Mouse (Mus musculus) forebrain, embryonic 10.5 days (tissue): ENCODE results near the gene Nphs1. TPM values are rescaled to one million over a fixed set of nuclear protein-coding genes. Genes with fewer than 3 reads are reported as not detected.
A peak's percentile ranks its signal among the peaks of the same experiment; 100 is the strongest.

ENCODE experiments used
- DNase-seq: peaks from one replicate; pipeline ENCODE4 v3.0.0-alpha.2; 2017; ENCODE audit warnings: low spot score; ENCODE audit errors: extremely low spot score
- H3K27ac ChIP-seq: fragments of 300-500 bp; sonication (generic); 2 replicates; pipeline ENCODE4 v1.5.1; 2016; ENCODE audit warnings: mild to moderate bottlenecking
- H3K27me3 ChIP-seq: fragments of 300-500 bp; sonication (generic); 2 replicates; pipeline ENCODE4 v1.6.1; 2016; ENCODE audit warnings: mild to moderate bottlenecking; ENCODE audit not compliant: poor library complexity, severe bottlenecking
- H3K36me3 ChIP-seq: fragments of 300-500 bp; sonication (generic); replicated peaks from 2 replicates; pipeline ENCODE4 v1.6.1; 2016; ENCODE audit warnings: mild to moderate bottlenecking, moderate library complexity
- H3K4me1 ChIP-seq: fragments of 300-500 bp; sonication (generic); 2 replicates; pipeline ENCODE4 v1.6.1; 2016
- H3K4me3 ChIP-seq: fragments of 300-500 bp; sonication (generic); 2 replicates; pipeline ENCODE4 v1.5.1; 2016; ENCODE audit warnings: mild to moderate bottlenecking, moderate library complexity
- H3K9me3 ChIP-seq: fragments of 300-500 bp; sonication (generic); 2 replicates; pipeline ENCODE4 v1.6.1; 2016; ENCODE audit warnings: mild to moderate bottlenecking, moderate library complexity
- WGBS: fragments of 180-500 bp; shearing (Covaris S2); methylation state at CpG from one replicate; pipeline ENCODE4 v1.1.7; 2016; 5-methylcytosine and 5-hydroxymethylcytosine counted together
- polyA plus RNA-seq: library from polyadenylated mRNA; unstranded; fragments of >200 nt; fragmentation: Nextera tagmentation; extraction: Ambion mirVana; gene quantifications from 2 replicates; pipeline ENCODE4 v1.2.1, GENCODE M21; 2016

Nphs1 gene
- polyA plus RNA-seq, 1 experiment from 2014 or later: not detected

GRCm38 (mm10) chr7:30422560-30422959 is 35.6 kb upstream of the Nphs1 start:
- peaks cover 34% of the 10 kb centered on the region for H3K27me3 ChIP-seq
- peaks cover 26% of the 10 kb centered on the region for H3K4me1 ChIP-seq
- no peak for DNase-seq
- H3K27ac ChIP-seq: peak overlapping the region; percentile 85
- peaks cover 7% of the 10 kb centered on the region; the same call in 1 of the 2 replicates for H3K9me3 ChIP-seq
- WGBS: 15% methylated on average over 9 of the region's 9 CpGs
- H3K36me3 ChIP-seq: peaks cover 31% of the 10 kb centered on the region
- peak overlapping the region; percentile 75 for H3K4me3 ChIP-seq

DNA sequence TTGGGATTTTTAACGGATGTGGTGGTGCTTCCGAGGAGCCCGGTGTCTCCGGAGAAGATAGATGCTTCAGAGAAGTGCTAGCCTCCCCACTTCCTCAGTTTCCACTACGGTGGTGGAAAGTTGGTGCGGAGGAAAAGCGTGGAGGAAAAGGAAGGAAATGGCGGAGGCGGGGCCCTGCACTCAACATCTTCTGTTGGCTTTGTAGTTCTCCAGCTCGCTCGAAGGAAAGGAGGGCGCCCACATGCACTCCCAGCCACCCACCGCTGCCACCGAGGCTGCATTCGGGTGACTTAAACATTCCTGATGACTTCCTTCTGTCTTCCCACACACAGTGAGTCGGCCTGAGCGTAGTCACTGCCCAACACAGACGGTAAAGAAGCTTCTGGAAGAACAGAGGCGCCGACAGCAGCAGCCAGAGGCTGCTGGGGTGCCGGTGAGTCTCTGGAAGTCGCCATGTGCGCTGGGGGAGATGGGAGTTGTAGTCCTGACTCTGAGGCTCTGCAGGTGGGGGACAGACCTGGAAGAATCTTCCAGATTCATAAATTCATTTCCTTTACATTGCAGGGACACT is 35.0 kb upstream of the Nphs1 start:
- H3K36me3 ChIP-seq: peaks cover 36% of the 10 kb centered on the region
- peak overlapping the region; percentile 75 for H3K4me3 ChIP-seq
- DNase-seq: no peak
- peaks cover 23% of the 10 kb centered on the region for H3K4me1 ChIP-seq
- peaks cover 34% of the 10 kb centered on the region for H3K27me3 ChIP-seq
- peaks cover 3% of the 10 kb centered on the region; the same call in 1 of the 2 replicates for H3K9me3 ChIP-seq
- 0 out of 2 replicates have a peak overlapping the region, but pooled peaks have one; percentile 85 for H3K27ac ChIP-seq
- WGBS: 55% methylated on average over 23 of the region's 23 CpGs

- Histone ChIP-seq H3K9me3 (no peaks in the 10 kb centered on the region), H3K27me3 (no peaks in the 10 kb centered on the region), H3K4me1 (no peaks in the 10 kb centered on the region), H3K27ac (no peak overlapping the region), H3K4me3 (no peak overlapping the region), H3K36me3 (peaks cover 31% of the 10 kb centered on the region)
- no peak for DNase-seq
Measured at GRCm38 (mm10) chr7:30429327-30429726, 28.8 kb upstream of the Nphs1 start.

- DNase-seq: no peak
- whole genome bisulfite sequencing: 64% methylated on average over 2 of the region's 2 CpGs
- Histone ChIP-seq H3K9me3 (no peaks in the 10 kb centered on the region), H3K27me3 (peaks cover 3% of the 10 kb centered on the region), H3K36me3 (peaks cover 29% of the 10 kb centered on the region), H3K4me1 (no peaks in the 10 kb centered on the region), H3K4me3 (no peak overlapping the region), H3K27ac (no peak overlapping the region)
Measured at GRCm38 (mm10) chr7:30430191-30430590, 27.9 kb upstream of the Nphs1 start.

- peaks cover 19% of the 10 kb centered on the region for H3K27me3 ChIP-seq
- peaks cover 3% of the 10 kb centered on the region; the same call in 1 of the 2 replicates for H3K4me1 ChIP-seq
- no peak overlapping the region for H3K4me3 ChIP-seq
- no peak overlapping the region for H3K27ac ChIP-seq
- no peaks in the 10 kb centered on the region for H3K9me3 ChIP-seq
- H3K36me3 ChIP-seq: peaks cover 24% of the 10 kb centered on the region
- WGBS: 19% methylated on average over 3 of the region's 3 CpGs
- no peak for DNase-seq
Measured at GRCm38 (mm10) chr7:30431793-30432192, 26.3 kb upstream of the Nphs1 start.

- H3K27ac ChIP-seq: no peak overlapping the region
- H3K4me3 ChIP-seq: no peak overlapping the region
- H3K9me3 ChIP-seq: no peaks in the 10 kb centered on the region
- H3K27me3 ChIP-seq: peaks cover 29% of the 10 kb centered on the region
- DNase-seq: peak; percentile 45
- H3K36me3 ChIP-seq: peaks cover 15% of the 10 kb centered on the region; the same call in 1 of the 2 replicates
- peaks cover 5% of the 10 kb centered on the region; the same call in 1 of the 2 replicates for H3K4me1 ChIP-seq
- WGBS: 4% methylated on average over 10 of the region's 10 CpGs
Measured at GRCm38 (mm10) chr7:30434238-30434637, 23.9 kb upstream of the Nphs1 start.

- Histone ChIP-seq H3K36me3 (peaks cover 18% of the 10 kb centered on the region; the same call in 1 of the 2 replicates), H3K27me3 (peaks cover 32% of the 10 kb centered on the region), H3K4me3 (no peak overlapping the region), H3K27ac (no peak overlapping the region), H3K9me3 (no peaks in the 10 kb centered on the region), H3K4me1 (peaks cover 5% of the 10 kb centered on the region; the same call in 1 of the 2 replicates)
- WGBS: 73% methylated on average over 10 of the region's 10 CpGs
- DNase-seq: no peak
Measured at GRCm38 (mm10) chr7:30434701-30435100, 23.4 kb upstream of the Nphs1 start.

DNA sequence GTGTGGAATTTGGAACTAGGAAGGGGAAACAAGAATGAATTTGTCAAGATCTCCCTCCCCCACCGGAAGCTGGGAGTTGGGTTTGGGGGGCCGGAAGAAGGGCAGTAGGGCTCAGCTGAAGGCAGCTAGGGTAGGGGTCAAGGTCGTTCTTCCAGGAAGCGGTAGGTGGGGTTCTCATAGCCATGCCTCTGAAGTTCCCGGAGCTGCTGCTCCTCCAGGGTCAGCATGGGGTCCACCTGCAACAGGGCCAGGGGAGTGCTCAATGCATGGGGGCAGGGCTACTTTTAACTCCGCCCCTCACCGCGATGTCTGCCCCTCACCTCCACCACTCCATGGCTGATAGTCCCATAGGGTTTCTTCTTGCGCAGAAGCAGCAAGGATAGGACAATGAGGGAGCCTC is 23.0 kb upstream of the Nphs1 start:
- H3K36me3 ChIP-seq: peaks cover 22% of the 10 kb centered on the region
- no peak overlapping the region for H3K27ac ChIP-seq
- H3K27me3 ChIP-seq: peaks cover 36% of the 10 kb centered on the region
- DNase-seq: no peak
- no peaks in the 10 kb centered on the region for H3K9me3 ChIP-seq
- H3K4me3 ChIP-seq: no peak overlapping the region
- 49% methylated on average over 9 of the region's 9 CpGs for WGBS
- H3K4me1 ChIP-seq: peaks cover 5% of the 10 kb centered on the region; the same call in 1 of the 2 replicates

GRCm38 (mm10) chr7:30436879-30437278 is 21.2 kb upstream of the Nphs1 start:
- H3K27me3 ChIP-seq: peaks cover 39% of the 10 kb centered on the region
- 13% methylated on average over 10 of the region's 10 CpGs for WGBS

DNA sequence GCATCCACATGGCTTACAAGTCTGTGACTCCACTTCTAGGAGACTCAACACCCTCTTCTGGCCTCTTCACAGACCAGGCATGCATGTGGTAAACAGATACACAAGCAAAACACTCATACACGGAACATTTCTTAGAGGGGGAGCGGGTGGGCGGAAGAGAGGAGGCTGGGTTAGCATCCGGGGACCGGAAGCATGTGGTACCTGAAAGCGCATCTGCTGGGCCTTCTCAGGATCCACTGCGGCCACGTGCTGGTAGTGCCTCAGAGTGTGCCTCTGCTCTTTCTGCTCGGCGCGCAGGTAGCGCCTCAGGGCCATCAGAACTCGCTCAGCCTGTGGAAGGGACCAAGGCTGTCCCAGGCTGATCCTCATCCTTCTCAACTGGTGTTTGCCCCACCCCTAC is 18.4 kb upstream of the Nphs1 start:
- no peaks in the 10 kb centered on the region for H3K9me3 ChIP-seq
- H3K27me3 ChIP-seq: peaks cover 68% of the 10 kb centered on the region
- 78% methylated on average over 13 of the region's 13 CpGs for WGBS
- no peak for DNase-seq
- H3K27ac ChIP-seq: no peak overlapping the region
- peaks cover 20% of the 10 kb centered on the region for H3K4me1 ChIP-seq
- H3K36me3 ChIP-seq: peaks cover 34% of the 10 kb centered on the region
- no peak overlapping the region for H3K4me3 ChIP-seq

More at GRCm38 (mm10) chr7:30436879-30437278, 21.2 kb upstream of the Nphs1 start:
- peaks cover 24% of the 10 kb centered on the region for H3K36me3 ChIP-seq
- no peak for DNase-seq
- peak overlapping the region; percentile 7; the same call in 1 of the 2 replicates for H3K4me3 ChIP-seq
- no peak overlapping the region for H3K27ac ChIP-seq
- H3K9me3 ChIP-seq: no peaks in the 10 kb centered on the region
- H3K4me1 ChIP-seq: peaks cover 5% of the 10 kb centered on the region; the same call in 1 of the 2 replicates

GRCm38 (mm10) chr7:30440697-30441096 is 17.4 kb upstream of the Nphs1 start:
- DNase-seq: peak; percentile 58
- peaks cover 29% of the 10 kb centered on the region for H3K4me1 ChIP-seq
- H3K27ac ChIP-seq: no peak overlapping the region
- H3K9me3 ChIP-seq: no peaks in the 10 kb centered on the region
- peaks cover 25% of the 10 kb centered on the region for H3K36me3 ChIP-seq
- 23% methylated on average over 5 of the region's 5 CpGs for WGBS
- no peak overlapping the region for H3K4me3 ChIP-seq
- H3K27me3 ChIP-seq: peaks cover 70% of the 10 kb centered on the region

DNA sequence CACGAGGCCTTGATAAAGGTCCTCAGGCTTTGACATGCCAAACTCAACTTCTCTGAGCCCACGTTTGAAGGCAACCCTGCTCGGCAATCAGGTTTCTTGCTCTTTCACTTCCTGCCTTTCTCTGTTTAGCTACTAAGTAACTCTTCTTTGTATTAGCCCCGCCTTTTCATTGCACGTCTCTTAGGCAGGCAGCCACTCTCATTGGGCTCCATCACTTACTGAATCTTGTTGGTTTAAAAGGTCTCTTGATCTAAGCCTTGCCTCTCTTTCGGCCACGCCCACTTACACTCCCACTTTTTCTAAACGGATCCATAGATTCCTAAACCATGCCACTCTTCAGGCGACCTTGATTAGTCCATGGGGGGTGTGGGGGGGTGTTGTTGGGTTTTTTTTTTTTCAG is 14.4 kb upstream of the Nphs1 start:
- Histone ChIP-seq H3K27ac (no peak overlapping the region), H3K4me1 (peaks cover 29% of the 10 kb centered on the region), H3K36me3 (peaks cover 21% of the 10 kb centered on the region), H3K4me3 (peak overlapping the region; percentile 77), H3K27me3 (peaks cover 61% of the 10 kb centered on the region), H3K9me3 (peaks cover 17% of the 10 kb centered on the region; the same call in 1 of the 2 replicates)
- no peak for DNase-seq
- WGBS: 22% methylated on average over 9 of the region's 9 CpGs

DNA sequence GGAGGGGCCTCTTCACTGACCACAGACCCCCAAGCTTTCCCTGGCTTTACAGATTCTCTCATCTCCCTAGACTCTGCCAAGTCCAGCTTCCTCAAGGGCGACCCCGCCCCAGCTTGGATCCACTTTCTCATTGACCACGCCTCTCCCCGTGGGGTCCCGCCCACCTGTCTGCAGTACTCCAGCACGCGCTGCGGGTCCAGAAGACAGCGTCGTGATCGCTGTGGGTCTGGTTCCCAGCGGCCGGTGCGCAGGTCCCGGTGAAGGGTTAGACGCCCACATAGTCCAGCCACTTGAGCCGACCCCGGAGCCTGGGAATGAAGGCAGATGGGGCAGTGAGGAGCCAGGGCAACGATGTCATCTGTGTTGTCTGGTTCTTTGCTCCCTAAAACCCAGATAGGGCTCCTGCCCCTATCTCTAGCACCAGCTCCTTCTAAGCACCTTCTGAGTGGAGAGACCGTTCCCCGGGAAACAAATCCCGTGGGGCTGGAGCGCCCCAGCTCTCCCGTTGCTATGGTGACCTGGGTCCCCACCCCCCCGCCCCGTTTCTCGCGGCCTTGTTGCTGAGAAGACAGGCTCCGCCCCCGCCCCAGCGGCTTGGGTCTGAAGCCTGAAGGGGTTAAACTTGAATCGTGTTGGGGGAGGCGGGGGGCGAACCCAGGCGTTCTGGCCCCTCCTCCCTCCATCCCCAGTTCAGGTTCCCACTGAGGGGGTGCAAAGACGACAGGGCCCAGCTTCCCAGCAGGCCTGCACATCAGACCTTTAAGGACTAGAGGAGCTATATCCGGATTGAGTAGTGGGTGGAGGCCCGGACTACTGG is 13.8 kb upstream of the Nphs1 start:
- Histone ChIP-seq H3K27me3 (peaks cover 61% of the 10 kb centered on the region), H3K9me3 (peaks cover 17% of the 10 kb centered on the region; the same call in 1 of the 2 replicates), H3K4me1 (peaks cover 29% of the 10 kb centered on the region), H3K4me3 (peak overlapping the region; percentile 77), H3K27ac (peak overlapping the region; percentile 85), H3K36me3 (peaks cover 21% of the 10 kb centered on the region)
- peak; percentile 74 for DNase-seq
- under 1% methylated on average over 38 of the region's 38 CpGs for WGBS
